Mouse (Mus musculus): Measurements from ENCODE around the gene Ccdc177. TPM values are rescaled to one million over a fixed set of nuclear protein-coding genes. Genes with fewer than 3 reads are reported as not detected.

The Ccdc177 gene
- polyA plus RNA-seq, 1 experiment from 2014 or later = not detected

GRCm38 (mm10) chr12:80800156-80800555 is 39.7 kb upstream of the Ccdc177 start:
- no peak overlapping the region for H3K4me3 ChIP-seq (ENCODE audit: low read depth, low read length)
- ATAC-seq (no peak), DNase-seq (no peak)
- TF ChIP-seq EP300 (IDR thresholded peaks at IDR 0.05; ENCODE audit: low read depth) = no peak
- TF ChIP-seq CTCF (IDR thresholded peaks at IDR 0.05; ENCODE audit: low read depth) = no peak
- H3K27ac ChIP-seq (ENCODE audit: low read depth) = no peak overlapping the region
- 84% methylated on average over 3 of the region's 3 CpGs for WGBS (ENCODE audit: insufficient replicate concordance)
- peaks cover 34% of the 10 kb centered on the region for H3K4me1 ChIP-seq (ENCODE audit: insufficient read depth)
- H3K27me3 ChIP-seq (ENCODE audit: insufficient read depth, low read length) = no peaks in the 10 kb centered on the region
- no peak overlapping the region for H3K9ac ChIP-seq (replicated peaks)
- no peak overlapping the region for H3K4me2 ChIP-seq (ENCODE audit: low read depth, low read length)
- H3K9me3 ChIP-seq (ENCODE audit: low read length) = no peaks in the 10 kb centered on the region
- H3K36me3 ChIP-seq (replicated peaks; ENCODE audit: insufficient read depth, low read length) = 0 out of 2 replicates have a peak, but pooled peaks cover 2% of the 10 kb centered on the region

DNA sequence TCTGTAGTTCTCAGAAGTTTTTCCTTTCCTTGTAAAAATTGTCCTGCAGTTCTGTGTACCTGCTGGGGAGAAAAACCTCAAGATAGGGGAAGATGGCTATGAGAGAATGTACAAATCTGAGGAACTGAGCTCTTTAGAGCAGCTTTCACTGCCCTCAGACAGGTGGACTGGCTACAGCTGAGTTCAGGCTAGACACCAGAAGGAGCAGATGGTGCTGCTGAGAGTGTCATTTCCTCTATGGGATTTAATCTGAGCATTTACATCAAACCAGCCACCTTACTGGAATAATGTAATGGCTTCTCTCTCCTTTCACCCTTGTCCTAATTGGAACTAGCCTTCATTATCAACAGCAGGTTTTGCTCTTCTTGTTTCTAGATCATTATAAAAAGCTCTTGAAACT is 37.8 kb upstream of the Ccdc177 start:
- TF ChIP-seq CTCF (IDR thresholded peaks at IDR 0.05; ENCODE audit: low read depth) = no peak
- TF ChIP-seq EP300 (IDR thresholded peaks at IDR 0.05; ENCODE audit: low read depth) = no peak
- no peak overlapping the region for H3K4me2 ChIP-seq (ENCODE audit: low read depth, low read length)
- no peak overlapping the region for H3K9ac ChIP-seq (replicated peaks)
- no peaks in the 10 kb centered on the region for H3K27me3 ChIP-seq (ENCODE audit: insufficient read depth, low read length)
- H3K27ac ChIP-seq (ENCODE audit: low read depth) = no peak overlapping the region
- DNase-seq (no peak), ATAC-seq (no peak)
- H3K9me3 ChIP-seq (ENCODE audit: low read length) = no peaks in the 10 kb centered on the region
- 0 out of 2 replicates have a peak, but pooled peaks cover 5% of the 10 kb centered on the region for H3K36me3 ChIP-seq (replicated peaks; ENCODE audit: insufficient read depth, low read length)
- peaks cover 39% of the 10 kb centered on the region for H3K4me1 ChIP-seq (ENCODE audit: insufficient read depth)
- H3K4me3 ChIP-seq (ENCODE audit: low read depth, low read length) = no peak overlapping the region

GRCm38 (mm10) chr12:80794935-80795785 is 34.7 kb upstream of the Ccdc177 start:
- Histone ChIP-seq H3K27me3 (ENCODE audit: insufficient read depth, low read length) (no peaks in the 10 kb centered on the region), H3K36me3 (replicated peaks; ENCODE audit: insufficient read depth, low read length) (0 out of 2 replicates have a peak, but pooled peaks cover 8% of the 10 kb centered on the region), H3K9me3 (ENCODE audit: low read length) (no peaks in the 10 kb centered on the region), H3K4me3 (ENCODE audit: low read depth, low read length) (no peak overlapping the region), H3K27ac (ENCODE audit: low read depth) (no peak overlapping the region), H3K4me2 (ENCODE audit: low read depth, low read length) (no peak overlapping the region), H3K4me1 (ENCODE audit: insufficient read depth) (peaks cover 43% of the 10 kb centered on the region), H3K9ac (replicated peaks) (no peak overlapping the region)
- no peak for TF ChIP-seq CTCF (IDR thresholded peaks at IDR 0.05; ENCODE audit: low read depth)
- no peak for TF ChIP-seq EP300 (IDR thresholded peaks at IDR 0.05; ENCODE audit: low read depth)
- DNase-seq = no peak
- ATAC-seq = no peak
- 39% methylated on average over 2 of the region's 2 CpGs for WGBS (ENCODE audit: insufficient replicate concordance)

- H3K9me3 ChIP-seq (ENCODE audit: low read length) = no peaks in the 10 kb centered on the region
- 0 out of 2 replicates have a peak, but pooled peaks cover 8% of the 10 kb centered on the region for H3K36me3 ChIP-seq (replicated peaks; ENCODE audit: insufficient read depth, low read length)
- no peak overlapping the region for H3K27ac ChIP-seq (ENCODE audit: low read depth)
- TF ChIP-seq CTCF (IDR thresholded peaks at IDR 0.05; ENCODE audit: low read depth) (no peak), EP300 (IDR thresholded peaks at IDR 0.05; ENCODE audit: low read depth) (no peak)
- peaks cover 46% of the 10 kb centered on the region for H3K4me1 ChIP-seq (ENCODE audit: insufficient read depth)
- H3K4me3 ChIP-seq (ENCODE audit: low read depth, low read length) = no peak overlapping the region
- DNase-seq = no peak
- H3K4me2 ChIP-seq (ENCODE audit: low read depth, low read length) = no peak overlapping the region
- H3K9ac ChIP-seq (replicated peaks) = no peak overlapping the region
- ATAC-seq = no peak
- WGBS (ENCODE audit: insufficient replicate concordance) = 84% methylated on average over 4 of the region's 4 CpGs
- no peaks in the 10 kb centered on the region for H3K27me3 ChIP-seq (ENCODE audit: insufficient read depth, low read length)
Observed at GRCm38 (mm10) chr12:80794522-80794921, 34.0 kb upstream of the Ccdc177 start.

- Histone ChIP-seq H3K27me3 (ENCODE audit: insufficient read depth, low read length) (no peaks in the 10 kb centered on the region), H3K9ac (replicated peaks) (no peak overlapping the region; the same call in 1 of the 2 replicates), H3K36me3 (replicated peaks; ENCODE audit: insufficient read depth, low read length) (0 out of 2 replicates have a peak, but pooled peaks cover 8% of the 10 kb centered on the region), H3K9me3 (ENCODE audit: low read length) (no peaks in the 10 kb centered on the region), H3K4me2 (ENCODE audit: low read depth, low read length) (peak overlapping the region; percentile 75; the same call in 1 of the 2 replicates), H3K4me1 (ENCODE audit: insufficient read depth) (peaks cover 47% of the 10 kb centered on the region), H3K27ac (ENCODE audit: low read depth) (peak overlapping the region; percentile 96), H3K4me3 (ENCODE audit: low read depth, low read length) (no peak overlapping the region)
- no peak for DNase-seq
- no peak for ATAC-seq
- 64% methylated on average over 1 of the region's 1 CpGs for WGBS (ENCODE audit: insufficient replicate concordance)
- TF ChIP-seq EP300 (IDR thresholded peaks at IDR 0.05; ENCODE audit: low read depth) = no peak
- TF ChIP-seq CTCF (IDR thresholded peaks at IDR 0.05; ENCODE audit: low read depth) = no peak
Observed at GRCm38 (mm10) chr12:80793535-80793934, 33.0 kb upstream of the Ccdc177 start.

DNA sequence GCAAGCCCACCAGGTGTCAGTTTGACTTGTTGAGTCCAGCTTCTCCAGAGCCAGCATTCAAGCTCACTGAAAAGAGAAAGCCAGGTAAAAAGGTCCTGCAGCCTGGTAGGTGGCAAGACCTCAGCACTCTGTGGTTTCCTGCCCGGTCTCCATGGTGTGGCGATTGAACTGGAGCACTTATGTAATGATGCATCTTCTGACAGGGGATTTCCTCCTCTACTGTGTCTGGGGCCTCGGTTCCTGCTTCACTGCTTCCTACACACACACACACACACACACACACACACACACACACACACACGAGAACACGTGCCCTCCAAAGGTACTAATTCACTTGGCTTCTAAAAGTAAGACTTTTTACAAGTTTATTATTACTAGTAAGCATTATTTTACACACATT is 32.4 kb upstream of the Ccdc177 start:
- ATAC-seq (no peak), DNase-seq (no peak)
- no peaks in the 10 kb centered on the region for H3K9me3 ChIP-seq (ENCODE audit: low read length)
- peaks cover 47% of the 10 kb centered on the region for H3K4me1 ChIP-seq (ENCODE audit: insufficient read depth)
- H3K4me2 ChIP-seq (ENCODE audit: low read depth, low read length) = peak overlapping the region; percentile 75
- H3K36me3 ChIP-seq (replicated peaks; ENCODE audit: insufficient read depth, low read length) = 0 out of 2 replicates have a peak, but pooled peaks cover 8% of the 10 kb centered on the region
- TF ChIP-seq CTCF (IDR thresholded peaks at IDR 0.05; ENCODE audit: low read depth) (no peak), EP300 (IDR thresholded peaks at IDR 0.05; ENCODE audit: low read depth) (no peak)
- WGBS (ENCODE audit: insufficient replicate concordance) = 12% methylated on average over 5 of the region's 5 CpGs
- peak overlapping the region; percentile 43 for H3K9ac ChIP-seq (replicated peaks)
- no peaks in the 10 kb centered on the region for H3K27me3 ChIP-seq (ENCODE audit: insufficient read depth, low read length)
- peak overlapping the region; percentile 96 for H3K27ac ChIP-seq (ENCODE audit: low read depth)
- peak overlapping the region; percentile 90 for H3K4me3 ChIP-seq (ENCODE audit: low read depth, low read length)
